Mouse (Mus musculus) CD4-positive, CD25-positive, alpha-beta regulatory T cell, adult 4 months (primary cell): ENCODE measurements around the gene Drap1. TPM values are rescaled to one million over a fixed set of nuclear protein-coding genes. Genes with fewer than 3 reads are reported as not detected.

Experiments used
- ATAC-seq: one replicate; pipeline ENCODE4 v1.8.0; 2017
- polyA plus RNA-seq, 2 experiments: library from polyadenylated mRNA; unstranded; fragments of 100-300 nt; shearing (Covaris generic); gene quantifications; one replicate each; pipeline ENCODE4 v1.2.1; 2017

Drap1 gene
- polyA plus RNA-seq, 2 experiments from 2014 or later: 56.0 to 57.2 TPM

DNA sequence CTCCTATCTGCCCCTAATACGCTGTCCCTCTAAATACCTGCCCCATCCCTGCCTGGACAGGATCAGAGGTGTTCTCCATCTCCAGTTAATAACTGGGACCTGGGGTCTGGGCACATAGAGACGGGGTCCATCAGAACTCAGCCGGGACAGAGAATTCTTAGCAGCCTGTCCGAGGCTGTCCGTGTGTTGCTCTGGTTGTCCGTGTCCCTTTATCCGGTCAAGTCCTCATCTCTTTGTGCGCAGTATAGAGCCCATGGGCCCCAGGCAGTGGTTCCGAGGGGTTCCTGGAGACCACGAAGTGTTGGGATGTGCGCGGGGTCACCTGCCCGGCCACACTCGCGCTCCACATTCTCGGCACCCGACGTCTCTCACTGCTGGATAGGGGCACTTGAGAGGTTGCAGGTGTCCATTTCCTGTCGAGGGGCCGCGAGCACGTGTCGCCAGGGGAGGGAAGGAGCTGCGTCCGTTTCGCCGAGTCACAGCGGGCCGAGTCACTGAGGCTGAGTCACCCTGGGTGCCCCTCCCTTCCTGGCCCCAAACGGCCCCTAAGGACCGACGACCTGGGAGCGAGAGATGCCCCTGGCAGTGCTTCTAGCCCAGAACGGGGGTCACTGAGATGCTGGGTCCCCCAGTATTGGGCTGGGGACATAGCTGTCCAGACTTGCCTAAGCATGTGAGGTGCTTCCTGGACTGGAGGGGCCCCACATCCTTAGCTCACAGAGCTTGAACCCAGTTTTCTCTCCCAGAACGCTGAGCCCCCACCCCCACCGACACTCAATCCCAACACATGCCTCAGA lies 23.8 kb upstream of the Drap1 start:
- peak; percentile 30 for ATAC-seq

DNA sequence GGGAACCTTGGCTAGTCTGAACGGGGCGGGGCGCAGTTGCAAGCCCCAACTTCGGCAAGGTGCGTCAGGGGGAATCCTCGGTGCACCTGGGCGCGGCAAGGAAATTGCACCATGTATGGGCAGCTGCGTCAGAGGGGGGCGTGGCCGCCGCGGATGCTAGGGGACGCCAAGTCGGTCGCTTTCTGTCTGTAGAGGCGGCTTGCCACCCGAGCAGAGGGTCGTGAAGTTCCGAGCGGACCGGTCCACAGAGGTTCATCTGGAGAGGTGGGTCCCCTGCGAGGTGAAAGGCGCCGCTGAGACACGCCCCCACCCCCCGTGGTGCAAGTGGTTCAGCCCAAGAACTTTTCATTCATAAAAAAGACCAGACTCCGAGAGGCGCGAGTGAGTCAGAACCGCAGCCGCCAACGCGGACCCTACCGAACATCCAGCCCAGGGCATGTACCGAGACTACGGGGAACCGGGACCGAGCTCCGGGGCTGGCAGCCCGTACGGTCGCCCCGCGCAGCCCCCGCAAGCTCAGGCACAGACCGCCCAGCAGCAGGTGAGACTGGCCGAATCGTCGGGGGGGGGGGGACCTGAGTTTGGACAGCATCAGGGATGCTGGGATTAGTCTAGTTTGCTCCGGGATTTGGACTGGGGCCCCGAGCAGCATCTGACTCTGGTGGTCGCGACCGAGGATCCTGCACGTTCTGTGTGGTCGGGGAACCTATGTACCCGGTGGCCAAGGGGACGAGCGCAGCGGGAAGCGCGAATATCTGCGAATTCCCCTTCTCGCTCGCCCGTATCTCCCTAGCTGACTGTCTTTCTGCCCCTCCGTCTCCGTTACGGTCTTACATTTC lies 23.0 kb upstream of the Drap1 start, which contains the start of gene Fosl1:
TSS of gene Fosl1 (plus strand) at position 33 of the 839 bp plus-strand sequence.
- peak; percentile 94 for ATAC-seq

DNA sequence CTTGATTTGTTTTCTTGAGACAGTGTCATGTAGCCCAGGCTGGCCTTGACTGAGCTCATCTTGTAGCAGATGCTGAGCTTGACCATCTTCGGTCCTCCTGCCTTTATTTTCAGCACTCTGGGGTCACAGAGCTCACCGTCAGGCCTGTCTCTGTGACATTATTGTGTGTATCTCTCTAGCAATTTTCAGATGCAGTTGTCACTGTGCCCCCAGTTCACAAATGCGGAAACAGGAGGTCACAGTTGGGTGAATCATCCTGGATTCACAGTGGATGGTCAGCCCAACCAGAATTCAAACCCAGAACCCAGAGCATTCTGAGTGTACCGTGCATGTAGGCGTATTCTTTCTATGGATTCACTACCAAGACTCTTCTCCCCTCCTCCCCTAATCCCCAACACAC lies 21.0 kb upstream of the Drap1 start:
- no peak for ATAC-seq

DNA sequence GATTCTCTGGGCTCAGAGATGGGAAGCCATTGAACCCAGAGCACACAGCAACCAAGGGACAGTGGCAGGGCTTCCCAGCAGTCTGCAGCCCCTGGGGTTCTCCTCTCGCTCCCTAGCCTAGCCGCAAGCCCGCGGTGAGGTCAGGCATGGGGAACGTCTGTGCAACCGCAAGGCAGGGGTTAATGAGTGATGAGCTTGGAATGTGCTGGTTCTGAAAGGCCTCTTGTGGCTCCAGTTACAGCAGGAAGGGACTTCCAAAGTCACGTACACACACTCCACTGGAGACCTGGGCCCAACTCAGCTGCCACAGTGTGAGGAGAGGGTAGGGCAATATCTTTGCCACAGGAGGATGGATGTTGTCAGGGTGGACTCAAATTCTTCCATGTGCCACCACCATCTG lies 20.2 kb upstream of the Drap1 start:
- no peak for ATAC-seq

DNA sequence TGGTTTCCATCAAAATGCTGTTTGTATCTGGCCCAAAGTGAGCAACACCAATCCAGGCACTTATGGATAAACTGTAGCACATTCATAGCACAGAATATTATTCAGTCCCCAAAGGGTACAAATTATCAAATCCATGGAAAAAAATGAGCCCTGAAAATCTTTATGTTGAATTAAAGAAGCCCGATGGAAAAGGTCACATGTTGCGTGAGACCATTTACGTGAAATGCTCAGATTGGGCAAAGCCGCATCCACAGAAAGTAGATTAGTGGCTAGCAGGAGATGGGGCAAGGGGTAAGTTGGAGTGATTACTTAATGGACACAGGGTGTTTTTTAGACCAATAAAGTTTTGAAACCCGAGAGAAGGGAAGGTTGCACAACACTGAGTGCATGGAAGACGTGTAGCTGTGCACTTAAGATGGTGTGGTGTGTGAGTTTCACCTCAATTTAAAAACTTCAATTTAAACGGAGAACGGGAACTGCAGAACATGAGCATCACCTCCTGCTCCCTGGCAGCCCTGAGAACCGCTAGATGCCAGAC lies 19.7 kb upstream of the Drap1 start:
- ATAC-seq: no peak

DNA sequence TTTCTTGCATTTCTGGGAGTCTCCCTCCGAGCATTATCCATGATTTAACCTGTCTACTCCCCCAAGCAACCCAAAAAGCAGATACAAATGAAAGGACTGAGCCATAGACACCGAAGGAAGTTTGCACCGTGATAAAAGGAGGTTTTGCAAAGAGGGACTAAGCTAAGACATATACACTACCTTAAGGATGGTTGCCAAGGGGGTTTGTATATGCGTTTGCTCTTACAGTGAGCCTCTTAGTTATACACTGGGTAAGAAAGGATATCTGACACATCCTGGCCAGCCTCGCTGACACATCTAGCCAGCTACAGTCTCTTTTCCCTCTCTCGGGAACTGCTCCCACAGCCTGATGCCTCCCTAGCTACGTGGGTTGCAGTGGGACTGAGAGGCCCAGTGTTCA lies 9.2 kb upstream of the Drap1 start:
- no peak for ATAC-seq

DNA sequence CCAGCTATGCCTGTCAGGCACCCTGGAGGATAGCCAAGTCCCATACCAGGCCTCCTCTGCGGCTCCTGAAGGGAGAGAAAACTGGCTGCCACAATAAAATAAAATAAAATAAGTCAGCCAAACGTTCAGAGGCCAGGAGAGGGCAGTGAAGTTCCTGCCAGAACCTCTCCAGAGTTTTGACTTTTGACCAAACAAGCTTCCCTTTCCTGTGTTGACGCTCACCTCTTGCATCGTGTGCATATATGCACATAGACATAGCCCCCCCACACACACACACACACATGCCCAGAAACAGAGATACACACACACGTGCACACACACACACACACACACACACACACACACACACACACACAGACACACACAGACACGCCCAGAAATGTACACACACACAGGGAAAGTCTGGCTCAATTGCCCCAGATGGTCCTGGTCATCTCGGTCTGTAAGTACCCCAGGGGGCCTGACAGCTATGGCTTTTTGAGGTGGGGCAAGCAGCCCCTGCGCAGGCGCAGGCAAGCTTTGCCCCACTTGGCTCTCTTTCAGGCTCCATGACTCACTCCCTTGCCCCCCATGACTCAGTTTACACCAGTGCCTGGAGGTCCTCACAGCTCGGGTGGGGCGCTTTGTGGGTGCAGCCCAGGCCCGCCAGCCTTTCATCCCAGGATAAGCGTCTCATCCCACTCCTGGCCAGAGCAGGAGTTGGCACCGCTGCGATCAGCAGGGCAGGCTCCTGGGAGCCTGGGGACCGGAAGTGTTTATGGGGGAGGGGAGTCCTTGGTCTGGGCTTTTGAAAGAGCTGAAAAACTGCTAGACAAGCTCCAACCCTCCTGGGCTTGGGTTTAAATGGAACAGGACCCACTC lies 8.4 kb upstream of the Drap1 start:
- peak; percentile 81 for ATAC-seq

DNA sequence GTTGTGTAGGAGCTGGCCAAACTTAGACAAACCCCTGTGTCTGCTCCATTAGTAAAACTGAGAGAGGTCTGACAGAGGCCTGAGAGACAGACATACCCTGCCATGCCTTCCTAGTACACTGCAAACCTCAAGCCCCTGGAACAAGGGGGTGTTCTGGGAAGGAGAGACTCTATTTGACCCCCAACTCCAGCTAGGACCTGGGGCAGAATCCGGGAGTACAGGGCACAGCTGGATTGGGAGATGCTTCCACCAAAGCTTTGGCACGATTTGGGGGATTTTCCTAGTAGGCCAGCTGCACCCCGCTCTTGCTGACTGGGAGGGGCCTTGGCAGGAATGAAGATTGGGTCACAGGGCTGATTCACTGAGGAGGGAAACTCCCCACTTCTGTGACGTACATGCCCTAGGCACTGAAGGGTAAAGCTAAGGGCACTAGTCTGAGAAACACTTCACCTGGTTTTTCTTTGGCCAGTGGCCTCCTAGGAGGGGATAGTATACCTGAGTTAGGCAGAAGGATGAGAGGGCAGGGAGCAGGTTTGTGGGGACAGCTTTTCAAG lies 7.2 kb upstream of the Drap1 start:
- peak; percentile 63 for ATAC-seq

DNA sequence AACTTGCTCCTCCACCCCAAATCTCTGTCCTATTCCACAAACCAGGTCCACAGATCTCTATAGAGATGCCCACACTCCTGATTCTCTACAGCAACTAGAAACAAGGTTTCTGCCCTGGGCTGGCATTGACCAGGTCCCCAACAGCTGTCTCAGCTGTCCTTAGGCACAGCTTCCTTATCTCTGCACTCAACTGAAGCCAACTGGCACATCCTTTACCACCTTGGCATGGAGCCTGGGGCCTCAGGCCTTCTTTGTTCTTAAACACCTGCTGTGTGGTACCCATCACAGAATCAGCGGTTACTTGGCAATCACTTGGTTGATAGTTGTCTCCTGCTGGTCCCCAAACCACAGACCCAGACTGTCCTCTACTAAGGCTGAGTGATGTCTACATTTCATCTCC lies 5.6 kb upstream of the Drap1 start:
- no peak for ATAC-seq

DNA sequence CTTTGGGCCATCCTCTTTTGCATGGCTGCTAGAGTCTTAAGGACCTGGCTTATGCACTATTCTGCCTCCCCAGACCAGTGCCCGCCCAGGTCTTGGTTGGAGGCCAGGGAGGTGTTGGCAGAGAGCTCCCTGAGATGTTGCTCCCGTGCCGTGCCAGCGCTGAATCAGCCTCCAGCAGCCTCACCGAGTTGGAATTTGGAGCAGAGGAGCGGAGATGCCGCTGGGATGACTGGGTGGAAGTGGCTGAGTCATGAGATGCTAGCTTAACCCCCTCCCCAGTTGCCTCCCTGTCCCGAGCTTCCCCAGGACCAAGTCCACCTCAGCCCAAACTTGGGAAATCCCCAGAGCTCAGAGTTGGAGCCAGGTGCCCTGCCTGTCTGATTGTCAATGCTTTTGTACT lies 5.0 kb upstream of the Drap1 start:
- no peak for ATAC-seq

DNA sequence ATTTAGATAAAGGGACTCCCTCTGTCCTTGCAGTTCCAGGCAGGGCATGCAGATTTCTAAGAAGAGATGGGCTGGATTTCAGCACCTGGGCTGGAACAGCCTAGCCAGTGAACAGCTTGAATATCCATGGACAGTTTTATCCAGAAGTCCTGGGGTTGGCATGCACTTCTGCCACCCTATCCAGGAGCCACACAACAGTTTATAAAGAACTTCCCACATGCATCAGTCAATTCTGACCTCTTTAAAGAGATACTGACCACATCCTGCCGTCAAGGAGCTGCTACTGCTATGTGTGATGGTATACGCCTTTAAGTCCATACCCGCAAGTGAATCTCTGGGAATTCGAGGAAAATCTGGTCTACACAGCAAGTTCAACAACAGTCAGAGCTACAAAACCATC lies 4.4 kb upstream of the Drap1 start:
- no peak for ATAC-seq

DNA sequence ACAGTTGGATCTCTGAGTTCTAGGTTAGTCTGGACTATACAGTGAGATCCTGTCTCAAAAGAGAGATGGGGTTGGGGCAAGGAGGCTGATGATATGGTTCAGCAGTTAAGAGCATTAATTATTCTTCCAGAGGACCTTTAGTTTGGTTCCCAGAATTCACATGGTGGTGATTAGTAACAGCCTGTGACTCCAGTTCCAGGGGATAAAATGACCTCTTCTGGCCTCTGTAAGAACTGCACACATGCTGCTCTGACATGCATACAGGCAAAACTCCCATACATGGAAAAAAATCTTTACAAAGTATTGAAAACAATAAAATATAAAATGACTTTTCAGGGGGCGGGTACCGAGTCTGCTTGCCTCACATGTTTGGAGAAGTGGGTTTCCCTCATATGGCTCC lies 3.3 kb upstream of the Drap1 start:
- ATAC-seq: no peak

DNA sequence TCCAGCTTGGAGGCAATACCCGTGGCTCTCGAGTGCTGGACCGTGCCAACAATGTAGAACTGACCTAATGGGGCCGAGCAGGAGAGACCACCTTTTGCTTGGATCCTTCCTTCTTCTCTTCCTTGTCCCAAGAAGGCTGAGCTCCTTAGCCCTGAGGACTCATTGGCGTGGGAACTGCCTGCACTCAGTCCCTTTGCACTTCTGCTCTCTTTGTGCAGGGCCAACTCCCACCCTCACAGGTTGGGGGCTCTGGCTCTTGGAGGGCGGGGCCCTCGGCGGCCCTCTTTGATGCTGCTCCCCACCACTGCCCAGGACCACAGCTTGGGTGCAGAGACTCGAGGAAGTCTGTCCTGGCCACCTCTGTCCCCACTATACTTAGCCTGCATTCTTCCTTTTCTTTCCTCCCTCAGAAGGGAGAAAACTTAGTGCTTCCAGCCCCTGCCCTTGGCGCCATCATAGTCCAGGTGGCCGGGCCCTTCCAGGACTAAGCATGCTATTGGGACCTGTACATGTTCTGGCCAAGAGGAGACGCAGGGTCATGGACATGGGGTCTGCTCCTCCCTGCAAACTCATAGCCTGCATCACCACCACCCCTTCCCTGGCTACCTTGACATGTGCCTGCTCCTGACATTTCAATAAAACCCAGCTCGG lies 2.0 kb upstream of the Drap1 start:
- ATAC-seq: no peak

DNA sequence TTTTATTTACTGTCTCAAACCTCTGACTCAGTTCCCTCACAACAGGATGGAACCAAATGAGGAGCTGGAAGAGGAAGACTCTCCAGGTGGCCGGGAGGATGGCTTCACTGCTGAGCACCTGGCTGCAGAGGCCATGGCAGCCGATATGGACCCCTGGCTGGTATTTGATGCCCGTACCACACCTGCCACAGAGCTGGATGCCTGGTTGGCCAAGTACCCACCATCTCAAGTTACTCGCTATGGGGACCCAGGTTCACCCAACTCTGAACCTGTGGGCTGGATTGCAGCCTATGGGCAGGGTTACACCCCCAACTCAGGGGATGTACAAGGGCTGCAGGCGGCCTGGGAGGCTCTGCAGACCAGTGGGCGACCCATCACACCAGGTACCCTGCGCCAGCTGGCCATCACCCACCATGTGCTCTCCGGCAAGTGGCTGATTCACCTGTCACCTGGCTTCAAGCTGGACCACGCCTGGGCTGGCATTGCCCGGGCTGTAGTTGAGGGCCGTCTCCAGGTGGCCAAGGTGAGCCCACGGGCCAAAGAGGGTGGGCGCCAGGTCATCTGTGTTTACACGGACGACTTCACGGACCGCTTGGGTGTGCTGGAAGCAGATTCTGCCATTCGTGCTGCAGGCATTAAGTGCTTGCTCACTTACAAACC lies 1.3 kb upstream of the Drap1 start:
- ATAC-seq: no peak

DNA sequence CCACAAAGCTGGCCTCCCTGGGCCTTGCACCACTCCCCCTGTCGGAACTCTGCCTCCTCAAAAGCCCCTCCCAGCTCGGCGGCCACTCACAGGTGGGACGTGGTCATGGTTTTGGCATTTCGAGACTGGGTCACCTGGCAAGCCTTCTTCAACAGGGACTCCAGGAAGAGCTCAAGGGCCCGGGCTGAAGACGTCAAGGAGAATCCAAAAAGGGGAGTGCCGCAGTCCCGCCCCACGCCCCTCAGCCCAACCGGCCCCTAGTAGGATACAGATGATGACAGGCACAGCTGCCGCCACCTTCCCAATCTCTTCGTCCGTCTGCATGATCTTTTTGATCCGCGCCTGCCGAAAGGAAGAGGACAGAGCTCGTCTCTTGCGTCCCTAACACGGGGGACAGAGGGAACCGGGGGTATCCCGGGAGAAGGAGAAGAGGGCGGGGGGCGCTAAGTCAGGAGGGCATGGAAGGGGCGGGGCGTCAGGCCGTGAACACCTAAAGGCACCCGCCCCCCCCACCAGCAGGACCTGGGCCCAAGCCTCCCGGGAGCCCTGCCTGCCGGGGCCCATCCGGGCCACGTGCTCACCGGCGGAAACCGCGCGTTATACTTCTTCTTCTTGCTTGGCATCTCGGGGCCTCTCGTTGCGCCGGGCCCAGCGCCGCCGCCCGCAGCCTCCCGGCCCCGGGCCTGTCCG lies 542 bp downstream of the Drap1 start:
- ATAC-seq: peak; percentile 47

DNA sequence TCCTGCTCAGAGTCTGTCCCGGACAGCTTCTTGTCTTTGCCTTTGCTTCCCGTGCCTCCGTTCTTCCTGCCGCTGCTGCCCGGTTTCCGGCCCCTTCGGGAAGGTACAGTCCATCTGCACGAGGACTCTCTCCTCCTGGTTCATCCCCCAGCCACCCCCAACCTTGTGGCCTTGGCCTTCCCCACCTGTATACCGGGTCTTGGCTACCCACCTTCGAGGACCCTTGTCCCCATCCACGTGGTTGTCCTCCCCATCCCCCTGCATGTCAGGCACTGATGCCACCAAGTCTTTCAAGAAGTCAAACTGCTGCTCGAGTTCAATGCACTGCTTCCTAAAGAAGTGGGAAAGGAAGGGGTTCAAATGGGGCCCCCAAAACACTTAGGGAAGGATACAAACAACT lies 1.2 kb downstream of the Drap1 start:
- ATAC-seq: no peak

DNA sequence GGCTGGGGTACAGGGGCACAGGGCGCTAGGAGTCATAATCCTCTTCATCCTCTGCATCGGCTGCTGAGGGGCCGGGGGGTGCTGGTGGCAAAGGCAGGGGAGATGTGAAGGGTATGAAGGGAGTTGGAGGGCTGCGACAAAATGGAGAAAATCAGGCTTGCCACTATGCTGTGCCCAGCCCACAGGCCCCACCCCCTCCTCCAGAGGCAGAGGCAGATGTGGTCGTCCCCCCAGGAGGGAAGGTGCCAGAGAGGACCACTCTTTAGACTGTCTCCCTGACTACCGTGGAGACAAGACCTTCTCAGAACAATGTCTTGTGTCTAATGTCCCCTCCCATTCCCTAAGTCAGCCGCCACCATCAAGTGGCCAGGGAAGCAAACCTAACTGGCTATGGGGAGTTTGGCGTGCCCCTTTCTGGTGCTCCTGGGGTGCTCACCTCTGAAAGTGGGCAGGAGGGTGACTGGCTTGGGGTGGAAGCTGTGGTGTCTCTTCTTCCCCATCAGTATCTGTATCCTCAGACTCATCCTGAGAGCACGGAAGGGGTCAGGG lies 1.8 kb downstream of the Drap1 start:
- no peak for ATAC-seq

DNA sequence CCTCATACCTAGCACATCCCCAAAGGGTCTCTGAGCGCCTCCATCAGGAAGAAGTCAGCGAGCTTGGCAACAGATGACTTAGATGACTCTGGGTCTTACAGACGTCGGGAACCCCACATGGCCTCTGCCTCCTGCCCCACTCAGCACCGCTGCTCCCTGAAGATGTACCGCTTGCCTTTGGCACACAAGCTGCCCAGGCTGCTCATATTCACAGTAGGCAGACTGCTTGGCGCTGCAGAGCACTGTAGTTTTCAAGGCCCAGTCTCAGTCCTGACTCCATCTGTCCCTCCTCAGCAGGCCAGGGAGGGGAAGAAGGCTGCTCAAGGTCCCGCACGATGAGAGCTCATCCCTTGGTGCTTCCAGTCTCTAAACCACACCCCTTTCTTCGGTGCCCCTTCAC lies 2.5 kb downstream of the Drap1 start:
- ATAC-seq: no peak

DNA sequence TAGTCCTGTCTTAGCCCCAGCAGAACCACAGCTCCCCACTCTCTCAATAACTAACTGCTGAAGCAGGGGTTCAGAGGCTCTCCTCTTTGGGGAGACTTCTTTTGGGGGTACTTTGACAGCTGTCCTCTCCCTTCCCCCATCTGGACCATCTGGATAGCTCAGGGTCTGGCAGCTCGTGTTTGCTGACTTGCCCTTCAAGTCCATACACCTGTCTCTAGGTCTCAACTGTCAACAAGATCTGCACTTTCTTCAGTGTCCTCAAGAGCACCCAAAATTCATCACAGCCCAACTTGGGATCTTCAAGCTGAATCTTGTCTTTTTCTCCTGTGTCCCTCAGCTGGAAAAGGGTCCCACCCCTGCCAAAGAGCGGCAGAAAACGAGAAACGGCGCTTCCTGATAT lies 3.0 kb downstream of the Drap1 start:
- ATAC-seq: no peak

DNA sequence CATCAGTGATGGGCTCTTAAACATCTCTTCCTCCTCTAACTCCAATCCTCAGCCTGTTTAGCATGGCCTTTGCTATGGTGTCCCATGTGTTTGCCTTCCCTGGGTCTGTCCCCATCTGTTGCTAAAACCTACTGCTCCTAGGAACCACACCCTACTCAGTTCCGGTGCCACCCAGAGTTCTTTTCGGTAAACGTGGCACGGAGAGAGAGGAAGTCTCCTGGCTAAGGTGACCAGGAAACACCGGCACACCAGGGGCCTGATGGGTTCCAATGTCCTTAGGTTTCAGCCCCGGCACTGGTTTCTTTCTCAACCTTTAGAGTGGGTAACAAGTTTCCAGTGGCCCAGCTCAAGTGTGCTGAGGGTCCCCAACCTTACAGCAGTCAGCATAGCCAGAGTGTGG lies 4.2 kb downstream of the Drap1 start:
- ATAC-seq: no peak
